Mouse (Mus musculus) intestine, embryonic 15.5 days (tissue): ENCODE measurements around the gene Rtcb. TPM values are rescaled to one million over a fixed set of nuclear protein-coding genes. Genes with fewer than 3 reads are reported as not detected.

ENCODE experiments used
- ATAC-seq: fragments of 200-750 bp; cut with Nextera tagmentation; 2 replicates; pipeline ENCODE4 v1.8.0; 2017; ENCODE audit warnings: moderate TSS enrichment, moderate library complexity
- H3K27ac ChIP-seq: fragments of 300-500 bp; sonication (generic); 2 replicates; pipeline ENCODE4 v1.5.1; 2015; ENCODE audit warnings: mild to moderate bottlenecking, inconsistent platforms
- H3K27me3 ChIP-seq: fragments of 300-500 bp; sonication (generic); replicated peaks from 2 replicates; pipeline ENCODE4 v1.6.1; 2015; ENCODE audit warnings: inconsistent platforms
- H3K36me3 ChIP-seq: fragments of 300-500 bp; sonication (generic); 2 replicates; pipeline ENCODE4 v1.6.1; 2015; ENCODE audit warnings: inconsistent platforms
- H3K4me1 ChIP-seq: fragments of 300-500 bp; sonication (generic); replicated peaks from 2 replicates; pipeline ENCODE4 v1.6.1; 2015; ENCODE audit warnings: inconsistent platforms
- H3K4me2 ChIP-seq: fragments of 300-500 bp; sonication (generic); replicated peaks from 2 replicates; pipeline ENCODE4 v1.6.1; 2015; ENCODE audit warnings: mild to moderate bottlenecking, inconsistent platforms
- H3K4me3 ChIP-seq: fragments of 300-500 bp; sonication (generic); replicated peaks from 2 replicates; pipeline ENCODE4 v1.5.1; 2015; ENCODE audit warnings: inconsistent platforms
- H3K9ac ChIP-seq: fragments of 300-500 bp; sonication (generic); 2 replicates; pipeline ENCODE4 v1.6.1; 2015; ENCODE audit warnings: inconsistent platforms
- H3K9me3 ChIP-seq: fragments of 300-500 bp; sonication (generic); 2 replicates; pipeline ENCODE4 v1.6.1; 2016; ENCODE audit warnings: inconsistent platforms
- WGBS: fragments of 180-500 bp; shearing (Covaris S2); methylation state at CpG from one replicate; pipeline ENCODE4 v1.1.7; 2015; 5-methylcytosine and 5-hydroxymethylcytosine counted together
- polyA plus RNA-seq: library from polyadenylated mRNA; unstranded; fragments of >200 nt; fragmentation: Nextera tagmentation; extraction: Ambion mirVana; gene quantifications from 2 replicates; pipeline ENCODE4 v1.2.1, GENCODE M21; 2015

Rtcb gene
- polyA plus RNA-seq, 1 experiment from 2014 or later: 165 TPM

DNA sequence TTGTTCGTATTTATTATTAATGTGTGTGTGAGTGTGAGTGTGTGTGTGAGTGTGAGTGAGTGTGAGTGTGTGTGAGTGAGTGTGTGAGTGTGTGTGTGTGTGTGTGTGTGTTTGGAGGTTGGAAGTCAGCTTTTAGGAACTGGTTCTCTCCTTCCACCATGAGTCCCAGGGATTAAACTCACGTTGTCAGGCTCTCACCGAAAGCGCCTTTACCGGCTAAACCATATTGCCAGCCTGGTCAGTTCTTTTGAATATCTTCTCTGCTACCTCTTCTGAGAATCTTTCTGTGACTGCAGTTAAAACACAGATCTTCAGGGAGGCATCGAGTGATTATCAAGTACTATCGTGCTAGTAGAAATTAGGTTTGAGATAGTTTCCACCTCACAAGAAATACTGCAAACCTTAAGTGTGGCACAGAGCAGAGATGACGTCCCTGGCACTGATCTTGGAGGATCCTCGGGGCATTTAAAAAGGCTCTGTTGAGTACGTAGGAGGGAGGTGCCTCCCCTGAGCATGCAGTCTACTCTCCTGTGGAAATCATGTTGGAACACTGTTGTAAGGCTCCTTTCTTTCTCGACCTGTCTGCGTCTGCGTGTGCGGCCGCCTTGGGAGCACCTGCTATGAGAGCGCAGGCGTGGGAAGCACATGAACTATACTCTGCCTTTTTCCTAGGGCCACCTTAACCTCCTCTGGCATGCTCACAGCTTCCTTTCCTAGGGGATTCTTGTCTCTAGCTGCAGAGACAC lies 10.0 kb upstream of the Rtcb start:
- Histone ChIP-seq H3K4me3 (no peak overlapping the region), H3K4me2 (no peak overlapping the region), H3K9me3 (no peaks in the 10 kb centered on the region), H3K4me1 (no peaks in the 10 kb centered on the region; the same call in 1 of the 2 replicates), H3K27ac (no peak overlapping the region), H3K36me3 (no peaks in the 10 kb centered on the region), H3K27me3 (no peaks in the 10 kb centered on the region), H3K9ac (no peak overlapping the region)
- ATAC-seq: no peak; the same call in 1 of the 2 replicates
- WGBS: 62% methylated on average over 17 of the region's 17 CpGs

DNA sequence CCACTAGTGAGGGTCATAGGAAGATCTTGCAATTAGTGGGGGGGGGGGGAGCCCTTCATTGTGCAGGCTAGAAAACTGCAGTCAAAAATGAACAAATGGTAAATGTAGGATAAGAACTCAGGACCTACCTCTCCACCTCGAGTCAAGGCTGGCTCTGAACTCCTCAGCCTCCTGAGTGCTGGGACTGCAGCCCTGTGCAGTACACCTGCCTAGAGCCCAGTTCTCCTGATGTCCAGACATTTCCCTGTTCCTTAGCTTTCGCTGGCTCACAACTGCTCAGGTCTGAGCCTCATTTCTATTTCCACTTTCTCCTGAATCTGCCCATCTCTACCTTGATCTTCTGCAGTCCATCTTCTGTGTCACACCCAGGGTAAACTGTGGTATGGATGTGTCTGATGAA lies 8.9 kb upstream of the Rtcb start:
- Histone ChIP-seq H3K4me3 (no peak overlapping the region), H3K36me3 (no peaks in the 10 kb centered on the region), H3K9ac (no peak overlapping the region), H3K27me3 (no peaks in the 10 kb centered on the region), H3K4me1 (no peaks in the 10 kb centered on the region; the same call in 1 of the 2 replicates), H3K9me3 (no peaks in the 10 kb centered on the region), H3K4me2 (no peak overlapping the region), H3K27ac (no peak overlapping the region)
- WGBS: 55% methylated on average over 2 of the region's 2 CpGs
- no peak for ATAC-seq

DNA sequence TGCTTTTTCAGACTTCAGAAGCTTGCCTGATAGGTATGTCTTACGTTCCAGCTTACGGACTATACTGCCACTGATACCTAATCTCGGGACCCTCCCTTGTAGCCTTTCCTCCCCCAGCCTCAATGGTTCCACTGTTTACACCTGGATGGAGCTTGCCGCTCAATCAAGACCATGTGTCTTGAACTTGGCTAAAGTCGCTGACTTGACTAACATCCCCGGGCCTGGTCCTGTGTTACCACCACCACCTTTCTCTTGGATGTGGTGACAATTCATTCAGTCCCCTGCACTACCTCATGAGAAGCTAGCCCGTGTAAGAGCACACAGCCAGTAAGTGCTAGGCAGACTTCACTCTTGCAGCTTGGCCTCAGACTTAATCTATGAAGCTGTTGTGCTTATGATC lies 6.7 kb upstream of the Rtcb start:
- Histone ChIP-seq H3K27me3 (no peaks in the 10 kb centered on the region), H3K36me3 (no peaks in the 10 kb centered on the region), H3K9me3 (no peaks in the 10 kb centered on the region), H3K9ac (no peak overlapping the region), H3K4me2 (no peak overlapping the region), H3K27ac (no peak overlapping the region), H3K4me1 (no peaks in the 10 kb centered on the region; the same call in 1 of the 2 replicates), H3K4me3 (no peak overlapping the region)
- ATAC-seq: no peak
- 87% methylated on average over 7 of the region's 7 CpGs for WGBS

DNA sequence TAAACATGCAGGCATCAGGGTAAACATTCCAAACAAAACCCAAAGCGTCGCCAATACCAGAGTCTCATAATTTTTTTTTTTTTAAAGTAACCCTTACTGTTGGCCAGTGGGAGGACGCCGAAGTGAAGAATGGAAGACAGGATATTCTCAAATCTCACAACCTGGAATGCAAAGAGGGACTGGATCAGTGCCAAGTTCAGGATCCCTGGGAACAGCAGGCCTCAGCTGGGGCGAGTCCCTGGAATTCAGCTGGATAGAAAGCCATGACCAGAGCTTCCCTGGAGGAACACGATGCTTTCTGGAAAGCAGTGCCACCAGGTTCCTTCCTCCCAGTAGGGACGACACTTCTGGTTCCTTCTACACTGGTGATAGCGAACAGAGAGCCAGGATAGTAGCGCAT lies 5.3 kb upstream of the Rtcb start:
- Histone ChIP-seq H3K4me1 (no peaks in the 10 kb centered on the region; the same call in 1 of the 2 replicates), H3K36me3 (no peaks in the 10 kb centered on the region), H3K4me3 (no peak overlapping the region), H3K9ac (no peak overlapping the region), H3K27me3 (no peaks in the 10 kb centered on the region), H3K9me3 (no peaks in the 10 kb centered on the region), H3K4me2 (no peak overlapping the region), H3K27ac (no peak overlapping the region)
- 48% methylated on average over 9 of the region's 9 CpGs for WGBS
- no peak for ATAC-seq

DNA sequence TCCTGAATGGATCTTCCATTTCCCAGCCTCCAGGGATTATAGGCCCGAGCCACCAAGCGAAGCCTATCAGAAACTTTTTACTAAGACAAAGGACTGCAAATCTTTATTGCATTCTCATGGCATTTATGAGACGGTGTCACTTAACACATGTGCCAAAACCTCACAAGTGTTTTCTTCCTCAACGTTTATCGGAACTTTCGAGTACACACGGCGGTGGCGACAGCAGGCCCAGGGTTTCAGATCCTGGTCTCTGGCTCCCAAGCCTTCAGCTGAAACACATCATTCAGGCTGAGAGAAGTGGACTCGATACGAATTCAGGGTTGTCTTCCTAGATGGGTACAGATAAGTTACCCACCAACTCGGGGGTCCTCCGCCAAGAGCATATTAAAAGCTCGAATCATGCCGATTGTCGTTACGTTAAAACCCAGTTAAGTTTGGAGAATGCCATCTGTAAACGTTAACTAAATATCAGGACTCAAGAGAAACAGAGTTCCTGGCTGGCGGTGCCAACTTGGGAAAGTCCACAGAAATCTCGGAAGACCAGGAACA lies 678 bp downstream of the Rtcb start:
- peak overlapping the region; percentile 76 for H3K27ac ChIP-seq
- 0 out of 2 replicates have a peak, but pooled peaks cover 4% of the 10 kb centered on the region for H3K4me1 ChIP-seq
- no peaks in the 10 kb centered on the region for H3K27me3 ChIP-seq
- H3K4me2 ChIP-seq: peak overlapping the region; percentile 66
- ATAC-seq: peak; percentile 34
- H3K9ac ChIP-seq: peak overlapping the region; percentile 89
- WGBS: 3% methylated on average over 20 of the region's 20 CpGs
- H3K9me3 ChIP-seq: no peaks in the 10 kb centered on the region
- H3K36me3 ChIP-seq: peaks cover 4% of the 10 kb centered on the region; the same call in 1 of the 2 replicates
- H3K4me3 ChIP-seq: peak overlapping the region; percentile 83

DNA sequence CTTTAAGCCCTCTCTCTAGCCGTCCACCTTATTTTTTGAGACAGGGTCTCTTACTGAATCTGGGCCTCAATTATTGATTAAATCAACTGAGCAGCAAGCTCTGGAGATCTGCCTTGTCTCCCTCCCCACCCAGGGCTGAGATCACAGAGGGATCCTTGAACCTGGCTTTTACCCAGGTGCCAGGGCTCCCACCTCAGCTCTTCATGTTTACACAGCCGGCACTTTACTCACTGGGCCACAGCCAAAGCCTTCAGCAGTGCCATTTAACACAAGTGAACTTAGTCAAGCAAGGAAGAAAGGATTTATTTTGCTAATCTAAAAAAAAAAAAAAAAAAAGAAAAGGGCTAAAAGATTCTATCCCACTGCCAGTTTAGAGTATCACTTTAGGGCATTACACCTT lies 3.2 kb downstream of the Rtcb start:
- ATAC-seq: no peak
- no peak overlapping the region for H3K27ac ChIP-seq
- no peaks in the 10 kb centered on the region for H3K27me3 ChIP-seq
- H3K36me3 ChIP-seq: peaks cover 25% of the 10 kb centered on the region
- H3K9ac ChIP-seq: no peak overlapping the region
- no peak overlapping the region for H3K4me2 ChIP-seq
- 73% methylated on average over 2 of the region's 2 CpGs for WGBS
- no peaks in the 10 kb centered on the region for H3K9me3 ChIP-seq
- H3K4me1 ChIP-seq: 0 out of 2 replicates have a peak, but pooled peaks cover 4% of the 10 kb centered on the region
- no peak overlapping the region for H3K4me3 ChIP-seq

DNA sequence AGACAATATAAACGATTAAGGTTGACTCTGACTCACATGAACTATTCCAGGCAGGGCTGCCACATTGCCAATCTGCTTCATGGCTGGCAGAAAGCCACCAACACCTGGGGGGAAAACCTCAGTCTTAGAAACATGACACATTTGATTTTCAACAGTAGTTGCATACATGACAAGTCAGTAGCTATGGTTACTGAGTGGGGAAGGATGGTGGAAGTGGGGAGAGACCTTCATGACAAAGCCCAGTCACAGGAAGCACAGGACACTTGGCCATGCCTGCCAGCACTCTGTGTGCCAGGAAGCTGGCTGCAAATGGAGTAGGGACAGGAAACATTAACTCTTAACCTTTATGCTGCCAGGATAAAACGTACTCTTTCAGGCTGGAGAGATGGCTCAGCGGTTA lies 4.2 kb downstream of the Rtcb start:
- no peak for ATAC-seq
- H3K9ac ChIP-seq: no peak overlapping the region
- 74% methylated on average over 3 of the region's 3 CpGs for WGBS
- no peak overlapping the region for H3K4me2 ChIP-seq
- H3K4me3 ChIP-seq: no peak overlapping the region
- H3K36me3 ChIP-seq: peaks cover 27% of the 10 kb centered on the region
- 0 out of 2 replicates have a peak, but pooled peaks cover 4% of the 10 kb centered on the region for H3K4me1 ChIP-seq
- H3K27me3 ChIP-seq: no peaks in the 10 kb centered on the region
- no peaks in the 10 kb centered on the region for H3K9me3 ChIP-seq
- no peak overlapping the region for H3K27ac ChIP-seq

DNA sequence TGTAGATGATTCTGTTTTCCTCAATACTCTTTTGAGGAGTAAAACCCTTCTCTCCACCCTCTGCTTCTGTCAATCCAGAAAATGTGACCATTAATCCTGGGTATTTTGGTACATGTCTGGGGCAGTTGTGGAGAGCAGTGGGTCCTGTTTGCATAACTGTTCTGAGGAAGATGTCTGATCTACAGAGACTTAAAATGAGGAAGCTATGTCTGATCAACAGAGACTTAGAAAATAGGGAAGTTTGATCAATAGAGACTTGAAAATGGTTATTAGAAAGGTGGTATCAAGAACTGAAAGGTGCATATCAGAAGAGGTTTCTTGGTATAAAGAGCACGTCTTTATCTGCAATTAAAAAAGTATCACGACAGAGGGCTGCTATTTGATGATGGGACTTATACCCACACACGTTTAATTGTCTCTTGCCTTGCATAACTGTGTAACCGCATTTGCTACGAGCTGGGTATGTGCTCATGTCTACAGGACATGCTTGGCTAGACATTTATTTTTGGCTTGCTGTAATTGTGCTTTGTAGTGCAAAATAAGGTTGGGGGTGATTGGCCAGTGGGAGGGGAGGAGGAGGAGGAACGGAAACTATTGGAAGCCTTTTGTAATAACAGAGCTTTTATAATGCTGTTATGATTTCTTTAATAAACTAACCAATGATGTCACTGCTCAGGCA lies 5.7 kb downstream of the Rtcb start:
- H3K9me3 ChIP-seq: no peaks in the 10 kb centered on the region
- H3K36me3 ChIP-seq: peaks cover 33% of the 10 kb centered on the region
- no peak for ATAC-seq
- H3K9ac ChIP-seq: no peak overlapping the region
- H3K4me2 ChIP-seq: no peak overlapping the region
- no peak overlapping the region for H3K27ac ChIP-seq
- 0 out of 2 replicates have a peak, but pooled peaks cover 4% of the 10 kb centered on the region for H3K4me1 ChIP-seq
- WGBS: 83% methylated on average over 6 of the region's 6 CpGs
- no peak overlapping the region for H3K4me3 ChIP-seq
- H3K27me3 ChIP-seq: no peaks in the 10 kb centered on the region

DNA sequence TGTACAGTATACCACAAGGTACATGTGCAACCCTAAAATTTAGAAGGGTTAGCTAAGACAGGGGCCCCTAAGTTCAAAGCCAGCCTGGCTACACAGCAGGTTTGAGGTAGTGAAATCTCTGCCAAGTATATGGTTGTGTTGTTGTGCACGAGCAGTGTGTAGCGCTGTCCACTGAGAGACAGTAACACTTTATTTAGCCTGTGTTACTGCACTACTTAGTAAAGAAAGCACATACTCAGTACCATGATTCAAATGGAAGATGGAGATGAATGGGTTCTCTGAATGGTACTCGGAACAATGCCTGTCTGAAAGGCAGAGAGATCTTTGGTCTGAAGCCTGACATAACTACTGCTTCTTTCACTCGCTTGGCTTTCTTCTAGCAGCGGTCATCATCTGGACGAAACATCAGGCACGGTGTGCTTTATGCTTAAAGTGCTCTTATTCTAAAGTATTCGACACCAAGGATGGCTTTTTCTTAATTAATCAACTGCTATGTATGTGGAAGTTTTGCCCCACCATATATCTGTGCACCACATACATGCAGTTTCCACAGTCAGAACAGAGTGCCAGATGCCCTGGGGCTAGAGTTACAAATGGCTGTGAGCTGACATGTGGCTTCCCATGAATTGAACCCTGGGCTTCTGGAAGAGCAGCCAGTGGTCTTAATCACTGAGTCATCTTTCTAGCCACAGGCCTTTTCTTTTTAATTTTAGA lies 9.0 kb downstream of the Rtcb start:
- WGBS: 94% methylated on average over 8 of the region's 8 CpGs
- no peak for ATAC-seq
- no peak overlapping the region for H3K4me3 ChIP-seq
- H3K4me2 ChIP-seq: no peak overlapping the region
- H3K36me3 ChIP-seq: peaks cover 44% of the 10 kb centered on the region
- H3K4me1 ChIP-seq: 0 out of 2 replicates have a peak, but pooled peaks cover 3% of the 10 kb centered on the region
- H3K27ac ChIP-seq: no peak overlapping the region
- H3K9me3 ChIP-seq: no peaks in the 10 kb centered on the region
- no peak overlapping the region for H3K9ac ChIP-seq
- no peaks in the 10 kb centered on the region for H3K27me3 ChIP-seq

DNA sequence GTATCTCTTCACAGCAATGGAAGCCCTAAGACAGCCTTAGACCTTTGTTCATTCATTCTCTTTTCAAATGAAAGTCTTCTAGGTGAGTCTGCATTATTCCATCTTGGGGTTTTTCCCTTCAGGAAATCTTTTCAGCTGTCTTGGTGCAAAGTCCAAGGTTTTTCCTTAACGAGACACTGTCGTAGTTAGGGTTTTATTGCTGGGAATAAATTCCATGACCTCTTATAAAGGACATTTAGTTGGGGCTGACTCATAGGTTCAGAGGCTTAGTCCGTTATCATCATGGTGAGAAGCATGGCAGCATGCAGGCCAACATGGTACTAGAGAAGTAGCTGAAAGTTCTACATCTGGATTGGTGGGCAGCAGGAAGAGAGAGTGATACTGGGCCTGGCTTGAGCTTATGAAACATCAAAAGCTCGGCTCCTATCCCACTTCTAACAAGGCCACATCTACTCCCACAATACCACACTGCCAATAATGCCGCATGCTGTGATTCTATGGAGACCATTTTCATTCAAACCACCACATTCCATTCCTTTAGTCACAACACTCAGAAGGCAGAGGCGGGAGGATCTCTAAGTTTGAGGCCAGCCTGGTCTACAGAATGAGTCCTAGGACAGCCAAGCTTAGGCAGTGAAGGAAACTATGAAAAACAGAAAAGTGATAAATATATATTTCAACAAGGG lies 21.2 kb downstream of the Rtcb start:
- ATAC-seq: no peak
- H3K4me3 ChIP-seq: no peak overlapping the region
- H3K9ac ChIP-seq: no peak overlapping the region
- no peaks in the 10 kb centered on the region for H3K4me1 ChIP-seq
- H3K27ac ChIP-seq: no peak overlapping the region
- no peaks in the 10 kb centered on the region for H3K27me3 ChIP-seq
- WGBS: 87% methylated on average over 6 of the region's 6 CpGs
- peaks cover 36% of the 10 kb centered on the region for H3K36me3 ChIP-seq
- no peaks in the 10 kb centered on the region for H3K9me3 ChIP-seq
- H3K4me2 ChIP-seq: no peak overlapping the region

DNA sequence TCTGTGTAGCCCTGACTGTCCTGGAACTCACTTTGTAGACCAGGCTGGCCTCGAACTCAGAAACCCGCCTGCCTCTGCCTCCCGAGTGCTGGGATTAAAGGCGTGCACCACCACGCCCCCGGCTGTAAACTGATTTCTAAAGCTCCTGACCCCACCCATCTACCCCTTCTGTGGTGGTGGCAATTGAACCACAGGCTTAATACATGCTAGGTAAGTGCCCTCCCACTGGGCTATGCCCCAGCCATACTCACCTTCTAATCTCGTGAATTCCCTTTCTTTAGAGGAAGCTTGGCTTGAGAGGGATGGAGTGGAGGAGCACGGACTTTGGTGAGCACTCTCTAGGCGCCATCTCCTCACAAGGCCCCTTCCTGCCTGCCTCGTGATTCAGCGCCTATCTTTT lies 27.7 kb downstream of the Rtcb start:
- Histone ChIP-seq H3K9me3 (no peaks in the 10 kb centered on the region), H3K36me3 (no peaks in the 10 kb centered on the region), H3K4me1 (peaks cover 11% of the 10 kb centered on the region; the same call in 1 of the 2 replicates), H3K27ac (no peak overlapping the region), H3K9ac (no peak overlapping the region), H3K4me3 (no peak overlapping the region), H3K4me2 (no peak overlapping the region), H3K27me3 (peaks cover 13% of the 10 kb centered on the region)
- ATAC-seq: no peak
- WGBS: 89% methylated on average over 11 of the region's 11 CpGs
